Mouse (Mus musculus) kidney, adult 2 months (tissue): ENCODE measurements around the gene Tmem238. TPM values are rescaled to one million over a fixed set of nuclear protein-coding genes. Genes with fewer than 3 reads are reported as not detected.

ENCODE experiments used
- DNase-seq: peaks from one replicate; pipeline ENCODE4 v3.0.0; 2021
- H3K27ac ChIP-seq: fragments of 200-500 bp; 2 replicates; pipeline ENCODE4 v1.5.1; 2012; ENCODE audit warnings: low read depth, low read length, control low read depth, inconsistent platforms; ENCODE audit not compliant: insufficient read depth
- H3K27me3 ChIP-seq: fragments of 200-500 bp; replicated peaks from 2 replicates; pipeline ENCODE4 v1.6.1; 2012; ENCODE audit warnings: mild to moderate bottlenecking, moderate library complexity, low read length, inconsistent platforms; ENCODE audit not compliant: control insufficient read depth, insufficient read depth
- H3K36me3 ChIP-seq: fragments of 200-500 bp; 2 replicates; pipeline ENCODE4 v1.6.1; 2012; ENCODE audit warnings: mild to moderate bottlenecking, moderate library complexity, low read length, inconsistent platforms; ENCODE audit not compliant: control insufficient read depth, insufficient read depth
- H3K4me1 ChIP-seq: fragments of 200-500 bp; 2 replicates; pipeline ENCODE4 v1.6.1; 2011; ENCODE audit warnings: low read length; ENCODE audit not compliant: control insufficient read depth, insufficient read depth
- H3K4me3 ChIP-seq: fragments of 200-500 bp; 2 replicates; pipeline ENCODE4 v1.5.1; 2011; ENCODE audit warnings: mild to moderate bottlenecking, low read depth, low read length, control low read depth; ENCODE audit not compliant: insufficient read depth
- CTCF ChIP-seq: fragments of 200-500 bp; conservative IDR thresholded peaks from 2 replicates; pipeline ENCODE4 v1.5.1; 2011; ENCODE audit warnings: low read depth, mild to moderate bottlenecking, control low read depth, low read length, moderate library complexity, mixed read lengths; ENCODE audit not compliant: insufficient read depth, insufficient read length
- POLR2A ChIP-seq: fragments of 200-500 bp; IDR thresholded peaks from one replicate; pipeline ENCODE4 v1.6.1; 2011; ENCODE audit warnings: low read depth, low read length, control low read depth
- WGBS: fragments of 180-500 bp; shearing (Covaris S2); methylation state at CpG from one replicate; pipeline ENCODE4 v1.1.7; 2018; 5-methylcytosine and 5-hydroxymethylcytosine counted together
- polyA plus RNA-seq: library from polyadenylated mRNA; depleted of rRNA; stranded (reverse); fragments of >200 nt; gene quantifications from 2 replicates; pipeline ENCODE4 v1.2.3, GENCODE M21; 2012; rRNA removed

The Tmem238 gene
- polyA plus RNA-seq: 57.8 and 87.8 TPM in 2 replicates

DNA sequence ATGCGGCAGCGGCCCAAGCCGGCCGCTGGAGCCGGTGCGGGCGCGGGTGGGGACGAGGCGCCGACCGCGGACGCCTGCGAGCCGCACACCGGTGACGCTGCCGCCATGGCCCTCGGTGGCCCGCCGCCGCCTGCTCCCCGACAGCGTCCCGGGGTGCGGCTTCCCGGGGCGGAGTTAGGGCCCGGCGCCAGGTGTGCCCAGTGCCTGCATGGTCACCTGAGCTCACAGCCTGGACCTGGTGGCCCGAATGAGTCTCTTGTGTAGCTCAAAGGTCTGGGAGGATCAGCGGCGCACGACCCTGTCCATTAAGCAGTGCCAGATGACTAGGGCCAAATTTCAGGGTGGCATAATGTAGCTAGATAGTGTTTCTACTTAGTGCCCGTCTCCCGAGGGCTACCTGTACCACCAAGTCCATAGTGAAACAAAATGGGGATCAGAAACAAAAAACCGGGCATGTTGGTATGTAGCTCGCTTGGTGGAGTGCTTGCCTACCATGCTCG, at the start of gene Tmem238:
TSS of gene Tmem238 (minus strand) at position 221 of the 500 bp plus-strand sequence.
- 6% methylated on average over 40 of the region's 40 CpGs for WGBS
- peak; percentile 92 for DNase-seq
- H3K4me1 ChIP-seq: peaks cover 11% of the 10 kb centered on the region; the same call in 1 of the 2 replicates
- H3K36me3 ChIP-seq: no peaks in the 10 kb centered on the region
- TF ChIP-seq POLR2A (peak; percentile 12), CTCF (no peak)
- peak within 1 kb of the TSS; percentile 52 for H3K27ac ChIP-seq
- peak within 1 kb of the TSS; percentile 69 for H3K4me3 ChIP-seq
- no peaks in the 10 kb centered on the region for H3K27me3 ChIP-seq

DNA sequence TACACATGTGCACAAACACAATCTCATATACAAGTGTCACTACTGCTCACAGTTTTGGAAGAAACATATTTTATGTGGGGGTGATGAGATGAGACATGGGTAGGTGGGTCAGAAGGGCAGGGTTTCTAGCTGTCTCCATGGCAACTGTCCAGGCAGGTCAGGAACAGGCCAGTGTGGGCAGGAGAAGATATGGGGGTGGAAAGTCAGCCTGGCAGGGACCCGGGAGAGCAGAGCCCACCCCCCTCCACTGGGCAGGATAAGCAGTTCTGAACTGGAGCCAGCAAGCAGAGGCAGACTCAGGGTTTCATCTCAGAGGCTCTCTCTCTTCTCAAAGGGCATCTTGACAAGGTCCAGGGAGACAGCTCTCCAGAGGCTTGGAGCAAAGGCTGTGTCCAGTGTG, 48.2 kb upstream of the Tmem238 start:
- Histone ChIP-seq H3K36me3 (no peaks in the 10 kb centered on the region), H3K4me1 (peaks cover 3% of the 10 kb centered on the region; the same call in 1 of the 2 replicates), H3K27ac (no peak overlapping the region), H3K4me3 (no peak overlapping the region), H3K27me3 (no peaks in the 10 kb centered on the region)
- TF ChIP-seq POLR2A (no peak), CTCF (no peak)
- no peak for DNase-seq
- WGBS: 9% methylated on average over 1 of the region's 1 CpGs

DNA sequence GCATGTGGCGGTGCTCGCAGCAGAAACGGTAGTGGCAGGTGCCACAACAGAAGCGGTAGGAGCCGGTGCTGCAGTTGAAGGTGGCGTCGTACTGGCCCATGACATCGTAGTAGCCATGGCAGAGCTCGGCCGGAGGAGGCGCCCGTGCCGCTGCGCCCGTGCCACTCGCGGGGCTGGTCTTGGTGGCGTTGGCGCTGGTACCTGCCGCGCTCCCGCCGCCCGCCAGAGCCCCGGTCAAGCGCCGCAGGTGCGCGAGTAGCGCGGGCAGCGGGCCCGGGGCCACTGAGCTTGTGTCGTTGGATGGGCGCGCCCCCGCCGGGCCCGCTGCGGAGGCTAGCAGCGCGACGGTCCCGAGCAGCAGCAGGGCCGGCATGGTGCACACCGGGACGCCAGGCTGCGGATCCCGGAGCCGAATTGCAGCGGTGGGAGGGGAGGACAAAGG, 46.9 kb upstream of the Tmem238 start:
- no peak overlapping the region for H3K27ac ChIP-seq

DNA sequence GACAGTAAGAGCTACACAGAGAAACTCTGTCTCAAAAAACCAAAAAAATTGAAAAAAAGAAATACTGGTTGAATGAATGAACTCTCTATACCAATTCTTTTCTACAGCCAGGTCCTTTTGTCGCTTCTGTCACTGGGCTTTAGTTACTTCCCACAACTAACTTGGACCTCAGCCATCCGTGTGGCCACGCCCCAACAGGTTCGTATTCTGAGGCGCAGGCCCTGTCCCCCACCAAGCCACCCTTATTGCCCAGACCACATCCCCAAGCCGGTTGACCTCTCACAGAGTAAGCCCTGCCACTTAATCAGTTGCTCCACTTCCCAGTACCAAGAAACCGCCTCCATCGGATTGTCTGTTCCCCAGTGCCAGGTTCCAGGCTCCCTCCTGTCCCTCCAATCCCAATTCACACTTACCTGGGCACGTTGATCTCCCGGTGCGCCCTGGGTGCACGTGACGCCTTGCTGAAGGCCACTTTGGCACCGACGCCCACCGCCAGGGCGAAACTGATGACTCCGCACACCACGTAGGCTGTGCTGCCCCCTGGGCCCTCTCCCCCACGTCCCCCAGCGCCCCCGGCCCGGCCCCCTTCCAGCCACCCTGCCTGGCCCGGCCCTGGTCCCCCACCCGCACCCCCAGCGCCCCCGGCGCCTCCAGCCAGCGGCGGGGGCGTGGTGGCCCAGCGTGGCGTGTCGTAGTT, 46.3 kb upstream of the Tmem238 start:
- peak; percentile 43 for DNase-seq
- 5% methylated on average over 34 of the region's 34 CpGs for WGBS
- Histone ChIP-seq H3K27ac (no peak overlapping the region), H3K36me3 (no peaks in the 10 kb centered on the region), H3K4me3 (peak overlapping the region; percentile 56), H3K27me3 (no peaks in the 10 kb centered on the region), H3K4me1 (peaks cover 3% of the 10 kb centered on the region; the same call in 1 of the 2 replicates)
- TF ChIP-seq POLR2A (no peak), CTCF (no peak)

More for the DNA sequence above, 46.9 kb upstream of the Tmem238 start:
- H3K4me1 ChIP-seq: peaks cover 3% of the 10 kb centered on the region; the same call in 1 of the 2 replicates
- under 1% methylated on average over 51 of the region's 51 CpGs for WGBS
- no peaks in the 10 kb centered on the region for H3K36me3 ChIP-seq
- H3K4me3 ChIP-seq: peak overlapping the region; percentile 56
- DNase-seq: peak; percentile 88
- H3K27me3 ChIP-seq: no peaks in the 10 kb centered on the region
- TF ChIP-seq POLR2A (no peak), CTCF (peak; percentile 66)

DNA sequence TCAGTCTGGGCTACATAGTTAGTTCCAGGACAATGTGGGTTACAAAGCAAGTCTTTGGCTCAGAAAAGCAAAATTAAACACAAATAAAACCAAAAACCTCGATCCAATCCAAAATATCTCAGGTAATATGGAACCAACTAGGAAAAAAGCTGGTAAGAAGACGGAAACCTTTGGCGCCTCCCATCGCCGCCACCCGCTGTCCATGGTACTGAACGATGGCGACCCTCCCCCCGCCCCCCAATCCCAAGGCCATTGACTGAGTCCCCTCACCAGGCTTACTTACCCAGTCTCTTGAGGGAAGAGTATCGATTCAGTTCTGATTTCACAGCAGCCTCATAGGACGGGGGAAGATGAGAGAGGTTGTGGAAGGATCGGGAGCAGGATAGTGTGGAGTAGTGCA, 41.0 kb upstream of the Tmem238 start:
- no peak for TF ChIP-seq CTCF
- Histone ChIP-seq H3K36me3 (no peaks in the 10 kb centered on the region), H3K4me3 (no peak overlapping the region), H3K27me3 (no peaks in the 10 kb centered on the region), H3K4me1 (no peaks in the 10 kb centered on the region), H3K27ac (no peak overlapping the region)
- no peak for DNase-seq
- WGBS: 20% methylated on average over 12 of the region's 12 CpGs

DNA sequence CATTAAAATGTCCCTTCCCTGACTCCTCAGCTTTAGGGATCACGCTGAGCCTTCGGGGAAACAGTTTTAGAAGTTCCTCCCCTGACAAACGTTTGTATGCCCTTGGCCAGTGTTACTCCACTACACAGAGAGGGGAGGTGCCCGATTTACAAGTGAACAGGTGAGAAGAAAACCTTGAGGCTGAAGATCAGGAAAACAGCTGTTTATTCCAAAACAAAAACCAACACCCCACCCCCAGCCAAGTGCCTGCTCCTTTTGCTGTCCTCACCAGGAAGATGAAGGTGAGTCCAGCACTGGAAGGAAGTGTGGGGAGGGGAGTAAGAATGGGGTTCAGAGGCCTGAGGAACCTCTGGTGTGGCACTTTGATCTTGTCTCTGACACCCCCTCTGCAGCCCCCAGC, 35.9 kb upstream of the Tmem238 start:
- DNase-seq: no peak
- Histone ChIP-seq H3K27ac (no peak overlapping the region), H3K4me3 (no peak overlapping the region), H3K27me3 (no peaks in the 10 kb centered on the region), H3K36me3 (no peaks in the 10 kb centered on the region), H3K4me1 (peaks cover 3% of the 10 kb centered on the region; the same call in 1 of the 2 replicates)
- WGBS: 57% methylated on average over 4 of the region's 4 CpGs
- no peak for TF ChIP-seq POLR2A
- TF ChIP-seq CTCF: no peak

DNA sequence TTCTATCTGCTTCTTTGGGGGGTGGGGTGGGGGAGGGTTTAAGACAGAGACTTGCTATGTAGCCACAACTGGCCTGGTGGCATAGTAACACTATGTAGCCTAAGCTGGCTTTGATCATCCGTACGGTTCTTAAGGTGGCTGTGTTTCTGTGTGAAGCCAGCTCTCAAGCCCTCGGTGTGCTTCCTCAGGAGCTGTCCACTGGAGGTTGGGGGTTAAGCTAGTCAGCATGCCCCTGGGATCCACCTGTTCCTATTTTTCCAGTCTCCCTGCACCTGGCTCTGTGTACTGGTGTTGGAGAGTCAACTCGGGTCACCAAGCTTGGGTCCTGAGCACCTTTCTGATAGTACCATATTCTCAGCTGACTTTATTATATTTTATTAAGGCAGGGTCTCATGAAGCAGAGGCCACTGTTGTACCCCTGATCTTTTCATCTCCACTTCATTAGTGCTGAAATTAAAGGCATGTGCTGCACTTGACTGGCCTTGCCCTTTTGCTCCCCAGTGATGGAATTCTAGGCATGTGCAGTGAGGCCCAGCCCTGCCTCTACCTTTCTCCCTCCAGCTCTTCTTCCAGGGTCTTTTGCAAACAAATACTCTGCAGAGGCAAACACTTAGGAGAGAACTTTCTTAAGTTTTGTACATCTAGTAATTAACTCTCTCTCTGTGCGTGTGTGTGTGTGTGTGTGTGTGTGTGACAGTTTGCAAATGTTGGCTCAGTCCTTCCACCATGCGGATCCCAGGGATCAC, 32.9 kb upstream of the Tmem238 start:
- Histone ChIP-seq H3K4me1 (peaks cover 3% of the 10 kb centered on the region; the same call in 1 of the 2 replicates), H3K27me3 (no peaks in the 10 kb centered on the region), H3K27ac (peak overlapping the region; percentile 25; the same call in 1 of the 2 replicates), H3K4me3 (no peak overlapping the region), H3K36me3 (no peaks in the 10 kb centered on the region)
- 50% methylated on average over 6 of the region's 6 CpGs for WGBS
- TF ChIP-seq CTCF (no peak), POLR2A (no peak)
- DNase-seq: peak; percentile 41
